Mouse (Mus musculus): ENCODE measurements around the gene Tigar. TPM values are rescaled to one million over a fixed set of nuclear protein-coding genes. Genes with fewer than 3 reads are reported as not detected.
A peak's percentile ranks its signal among the peaks of the same experiment; 100 is the strongest.

The Tigar gene
- polyA plus RNA-seq, 1 experiment from 2014 or later = 6.1 TPM

DNA sequence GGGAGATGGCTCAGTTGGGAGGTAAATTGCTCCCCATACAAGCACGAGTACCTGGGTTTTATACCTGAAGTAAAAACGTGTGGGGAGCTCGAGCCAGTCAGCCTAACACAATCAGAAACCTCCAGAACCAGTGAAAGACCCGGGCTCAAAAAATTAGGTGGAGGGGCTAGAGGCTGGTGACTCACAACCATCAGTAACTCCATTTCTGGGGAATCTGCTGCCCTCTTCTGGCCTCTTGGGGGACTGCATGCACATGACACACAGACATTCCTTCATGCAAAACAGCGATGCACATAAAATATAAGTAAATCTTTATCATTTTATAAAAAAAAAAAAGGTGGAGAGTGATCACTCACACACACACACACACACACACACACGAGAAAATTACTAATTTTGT, 4.2 kb downstream of the Tigar start:
- H3K4me2 ChIP-seq = no peak overlapping the region
- H3K27ac ChIP-seq (replicated peaks) = no peak overlapping the region
- H3K9me3 ChIP-seq = no peaks in the 10 kb centered on the region
- peaks cover 6% of the 10 kb centered on the region for H3K36me3 ChIP-seq
- no peak overlapping the region for H3K9ac ChIP-seq
- no peak overlapping the region for H3K4me3 ChIP-seq
- H3K4me1 ChIP-seq (replicated peaks) = peaks cover 10% of the 10 kb centered on the region
- no peaks in the 10 kb centered on the region for H3K27me3 ChIP-seq
- no peak for ATAC-seq (ENCODE audit: low FRiP score, low read depth)
- WGBS = 73% methylated on average over 6 of the region's 6 CpGs

DNA sequence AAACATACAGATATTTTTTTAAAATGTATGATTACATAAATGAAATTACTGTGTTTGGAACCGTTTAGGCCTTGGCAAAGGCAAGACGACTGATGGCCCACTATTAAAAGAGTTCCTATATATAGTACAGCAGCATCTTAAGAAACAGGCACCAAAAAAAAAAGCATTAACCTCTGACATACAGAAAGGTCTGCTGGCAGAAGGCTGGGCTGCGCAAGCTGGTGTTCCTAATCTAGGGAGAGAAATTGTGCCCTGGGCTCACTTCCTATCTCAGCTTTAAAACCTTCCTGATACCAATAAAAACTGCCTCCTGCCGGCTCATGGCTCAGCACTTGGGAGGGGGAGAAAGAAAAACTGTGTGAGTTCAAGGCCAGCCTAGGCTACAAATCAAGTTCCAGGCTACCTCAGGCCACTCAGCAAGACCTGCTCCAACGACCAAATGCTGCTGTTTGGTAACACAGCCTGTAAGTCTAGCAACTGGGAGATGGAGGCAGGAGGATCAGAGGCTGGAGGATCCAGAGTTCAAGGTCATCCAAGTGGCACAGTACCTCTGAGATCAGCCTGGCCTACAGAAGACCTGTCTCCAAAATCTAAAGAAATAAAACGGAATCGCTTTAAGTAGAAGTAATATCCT, 4.8 kb downstream of the Tigar start:
- no peak for ATAC-seq (ENCODE audit: low FRiP score, low read depth)
- H3K4me2 ChIP-seq = no peak overlapping the region
- H3K4me1 ChIP-seq (replicated peaks) = peaks cover 10% of the 10 kb centered on the region
- H3K27me3 ChIP-seq = no peaks in the 10 kb centered on the region
- H3K4me3 ChIP-seq = no peak overlapping the region
- no peak overlapping the region for H3K27ac ChIP-seq (replicated peaks)
- WGBS = 92% methylated on average over 7 of the region's 7 CpGs
- H3K9me3 ChIP-seq = no peaks in the 10 kb centered on the region
- H3K9ac ChIP-seq = no peak overlapping the region
- peaks cover 6% of the 10 kb centered on the region for H3K36me3 ChIP-seq

DNA sequence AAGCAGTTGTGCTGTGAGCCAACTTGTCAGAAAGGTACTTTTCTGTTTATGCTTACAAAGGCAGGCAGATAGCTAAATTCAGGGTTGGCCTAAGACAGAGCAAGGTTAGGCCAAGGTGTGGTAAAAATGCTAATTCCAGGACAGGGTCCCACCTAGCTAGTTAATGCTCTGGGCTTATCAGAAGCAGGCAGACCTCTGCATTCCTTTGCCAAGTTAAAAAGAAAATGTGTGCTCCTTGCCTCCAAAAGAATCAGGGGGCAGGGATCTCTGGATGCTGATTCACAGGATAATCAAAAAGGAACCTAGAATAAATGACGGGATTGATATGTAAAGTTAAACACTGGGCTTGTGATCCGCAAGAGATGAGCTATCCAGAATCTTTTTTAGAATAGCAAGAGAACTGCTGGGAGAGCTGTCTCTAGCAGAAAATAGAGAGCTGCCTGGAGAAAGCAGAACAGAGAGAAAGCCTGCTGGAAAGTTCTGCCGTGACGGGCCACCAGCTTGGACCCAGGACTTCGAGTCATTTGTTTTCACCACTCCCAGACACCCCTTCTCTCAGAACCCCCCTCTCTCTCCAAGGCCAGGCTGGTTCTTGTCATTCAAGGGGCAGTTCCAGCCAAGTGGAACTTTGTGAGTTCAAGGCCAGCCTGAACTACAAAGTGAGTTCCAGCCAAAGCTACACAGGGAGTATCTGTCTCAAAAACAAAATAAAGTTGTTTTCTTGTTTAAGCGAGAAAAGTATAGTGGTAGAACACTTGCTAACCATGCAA, 5.7 kb downstream of the Tigar start:
- Histone ChIP-seq H3K9ac (no peak overlapping the region), H3K9me3 (no peaks in the 10 kb centered on the region), H3K4me2 (no peak overlapping the region), H3K36me3 (peaks cover 6% of the 10 kb centered on the region), H3K4me1 (replicated peaks) (peaks cover 6% of the 10 kb centered on the region), H3K4me3 (no peak overlapping the region), H3K27me3 (no peaks in the 10 kb centered on the region), H3K27ac (replicated peaks) (no peak overlapping the region)
- ATAC-seq (ENCODE audit: low FRiP score, low read depth) = no peak
- WGBS = 93% methylated on average over 6 of the region's 6 CpGs

DNA sequence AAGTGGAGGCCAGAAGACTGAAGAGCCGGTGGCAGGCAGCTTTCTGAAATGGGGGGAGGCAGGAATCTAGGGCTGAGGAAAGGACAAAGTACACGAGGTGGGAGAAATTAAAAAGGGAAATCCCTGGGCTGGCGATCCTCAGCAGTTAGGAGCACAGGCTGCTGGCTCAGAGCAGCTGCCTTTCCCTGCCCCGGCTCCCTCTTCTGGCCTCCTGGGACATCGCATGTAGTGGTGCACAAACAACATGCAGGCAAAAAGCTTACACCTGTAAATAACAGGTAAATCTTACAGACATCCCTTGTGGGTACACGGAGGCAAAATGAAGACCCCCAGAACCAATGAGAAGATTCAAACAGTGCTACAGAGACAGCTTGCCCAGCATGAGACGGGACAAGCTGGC, 14.8 kb downstream of the Tigar start:
- Histone ChIP-seq H3K9me3 (no peaks in the 10 kb centered on the region), H3K36me3 (peaks cover 23% of the 10 kb centered on the region), H3K27ac (replicated peaks) (no peak overlapping the region), H3K27me3 (no peaks in the 10 kb centered on the region), H3K4me2 (no peak overlapping the region), H3K4me1 (replicated peaks) (no peaks in the 10 kb centered on the region), H3K9ac (no peak overlapping the region), H3K4me3 (no peak overlapping the region)
- WGBS = 68% methylated on average over 7 of the region's 7 CpGs
- ATAC-seq (ENCODE audit: low FRiP score, low read depth) = no peak

DNA sequence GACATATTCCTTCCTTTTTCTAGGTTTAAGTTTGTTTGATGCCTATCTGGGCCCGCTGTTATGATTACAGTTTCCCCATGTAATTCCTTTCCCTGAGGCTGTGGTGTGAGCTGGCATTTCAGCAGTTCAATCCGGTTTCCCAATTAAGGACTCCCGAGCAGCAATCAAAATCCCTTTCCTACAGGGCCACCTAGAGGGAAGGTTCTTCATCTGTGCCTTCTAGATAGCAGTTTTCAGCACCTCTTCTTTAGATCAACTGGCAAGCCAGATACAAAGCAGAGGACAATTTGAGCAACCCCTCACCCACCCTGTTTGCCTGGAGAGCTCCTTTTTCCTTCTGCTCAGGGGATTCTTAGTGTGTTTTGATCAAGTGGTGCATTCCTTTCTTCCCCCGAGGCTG, 22.6 kb downstream of the Tigar start:
- Histone ChIP-seq H3K27me3 (peaks cover 2% of the 10 kb centered on the region; the same call in 1 of the 2 replicates), H3K4me3 (no peak overlapping the region), H3K4me2 (no peak overlapping the region), H3K9me3 (no peaks in the 10 kb centered on the region), H3K4me1 (replicated peaks) (no peaks in the 10 kb centered on the region), H3K9ac (no peak overlapping the region), H3K36me3 (peaks cover 25% of the 10 kb centered on the region), H3K27ac (replicated peaks) (no peak overlapping the region)
- no peak for ATAC-seq (ENCODE audit: low FRiP score, low read depth)
- WGBS = 70% methylated on average over 4 of the region's 4 CpGs

DNA sequence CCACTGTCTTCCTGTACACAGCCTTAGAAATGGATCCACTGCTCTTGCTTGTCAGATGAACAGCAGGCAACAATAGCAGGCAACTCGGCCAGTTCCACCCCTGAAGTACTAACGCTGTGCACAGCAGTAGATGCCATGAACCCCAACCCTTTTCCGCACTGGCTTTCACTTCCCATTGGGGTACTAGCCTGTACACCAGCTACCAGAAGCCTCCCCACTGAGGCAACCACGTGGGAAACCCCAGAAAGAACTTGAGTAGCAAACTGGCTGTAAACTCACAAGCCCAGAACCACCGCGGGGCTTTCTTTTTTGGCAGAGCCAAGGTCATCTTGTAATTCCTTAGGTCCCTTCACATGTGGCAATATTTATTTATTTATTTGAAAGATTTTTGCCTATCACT, 27.5 kb downstream of the Tigar start:
- peaks cover 5% of the 10 kb centered on the region; the same call in 1 of the 2 replicates for H3K27me3 ChIP-seq
- H3K27ac ChIP-seq (replicated peaks) = no peak overlapping the region
- 73% methylated on average over 6 of the region's 6 CpGs for WGBS
- H3K4me3 ChIP-seq = no peak overlapping the region
- peaks cover 5% of the 10 kb centered on the region for H3K4me1 ChIP-seq (replicated peaks)
- H3K9me3 ChIP-seq = no peaks in the 10 kb centered on the region
- no peak overlapping the region for H3K9ac ChIP-seq
- H3K4me2 ChIP-seq = no peak overlapping the region
- ATAC-seq (ENCODE audit: low FRiP score, low read depth) = no peak
- H3K36me3 ChIP-seq = no peaks in the 10 kb centered on the region

DNA sequence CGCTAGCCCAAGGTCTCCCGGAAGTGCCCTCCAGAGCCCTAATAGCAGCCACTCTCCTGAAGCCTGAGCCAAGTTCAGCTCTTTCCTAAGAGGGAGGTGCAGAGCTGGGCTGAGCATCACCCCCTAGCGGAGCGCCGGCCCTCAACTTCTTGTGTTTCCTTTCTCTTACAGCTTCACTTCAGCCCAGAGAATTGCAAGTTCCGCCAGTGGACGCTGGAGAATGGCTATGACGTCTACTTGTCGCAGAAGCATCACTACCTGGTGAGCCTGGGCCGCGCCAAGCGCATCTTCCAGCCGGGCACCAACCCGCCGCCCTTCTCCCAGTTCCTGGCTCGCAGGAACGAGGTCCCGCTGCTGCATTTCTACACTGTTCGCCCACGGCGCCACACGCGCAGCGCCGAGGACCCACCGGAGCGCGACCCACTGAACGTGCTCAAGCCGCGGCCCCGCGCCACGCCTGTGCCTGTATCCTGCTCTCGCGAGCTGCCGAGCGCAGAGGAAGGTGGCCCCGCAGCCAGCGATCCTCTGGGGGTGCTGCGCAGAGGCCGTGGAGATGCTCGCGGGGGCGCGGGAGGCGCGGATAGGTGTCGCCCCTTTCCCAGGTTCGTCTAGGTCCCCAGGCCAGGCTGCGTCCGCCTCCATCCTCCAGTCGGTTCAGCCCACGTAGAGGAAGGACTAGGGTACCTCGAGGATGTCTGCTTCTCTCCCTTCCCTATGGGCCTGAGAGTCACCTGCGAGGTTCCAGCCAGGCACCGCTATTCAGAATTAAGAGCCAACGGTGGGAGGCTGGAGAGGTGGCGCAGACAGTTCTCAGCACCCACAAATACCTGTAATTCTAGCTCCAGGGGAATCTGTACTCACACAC, 29.3 kb downstream of the Tigar start:
- no peaks in the 10 kb centered on the region for H3K9me3 ChIP-seq
- peak overlapping the region; percentile 92 for H3K27ac ChIP-seq (replicated peaks)
- peaks cover 5% of the 10 kb centered on the region for H3K4me1 ChIP-seq (replicated peaks)
- peak; percentile 95 for ATAC-seq (ENCODE audit: low FRiP score, low read depth)
- H3K9ac ChIP-seq = peak overlapping the region; percentile 70
- 1% methylated on average over 59 of the region's 59 CpGs for WGBS
- peaks cover 5% of the 10 kb centered on the region; the same call in 1 of the 2 replicates for H3K27me3 ChIP-seq
- no peaks in the 10 kb centered on the region for H3K36me3 ChIP-seq
- H3K4me3 ChIP-seq = peak overlapping the region; percentile 64
- H3K4me2 ChIP-seq = peak overlapping the region; percentile 93

DNA sequence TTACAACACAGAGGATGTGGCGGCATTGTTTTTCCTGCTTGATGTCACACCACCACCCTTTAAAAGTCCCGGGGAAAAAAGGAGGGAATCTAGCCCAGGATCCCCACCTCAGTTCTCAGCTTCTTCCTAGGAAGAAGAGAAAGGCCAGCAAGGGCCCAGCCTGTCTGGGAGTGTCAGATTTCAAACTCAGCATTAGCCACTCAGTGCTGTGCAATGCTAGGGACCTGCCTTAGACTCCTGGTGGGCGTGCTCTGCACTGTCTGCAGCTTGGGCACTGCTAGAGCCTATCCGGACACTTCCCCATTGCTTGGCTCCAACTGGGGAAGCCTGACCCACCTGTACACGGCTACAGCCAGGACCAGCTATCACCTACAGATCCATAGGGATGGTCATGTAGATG, 36.5 kb downstream of the Tigar start, which contains the start of gene Fgf23:
Gene Fgf23, plus strand, starts transcription at position 86 of the 400 bp plus-strand sequence.
- Histone ChIP-seq H3K27me3 (no peaks in the 10 kb centered on the region), H3K4me2 (no peak within 1 kb of the TSS), H3K9ac (no peak within 1 kb of the TSS), H3K36me3 (no peaks in the 10 kb centered on the region), H3K4me3 (no peak within 1 kb of the TSS), H3K9me3 (no peaks in the 10 kb centered on the region), H3K4me1 (replicated peaks) (no peaks in the 10 kb centered on the region), H3K27ac (replicated peaks) (no peak within 1 kb of the TSS)
- WGBS = 14% methylated on average over 5 of the region's 5 CpGs
- no peak for ATAC-seq (ENCODE audit: low FRiP score, low read depth)

DNA sequence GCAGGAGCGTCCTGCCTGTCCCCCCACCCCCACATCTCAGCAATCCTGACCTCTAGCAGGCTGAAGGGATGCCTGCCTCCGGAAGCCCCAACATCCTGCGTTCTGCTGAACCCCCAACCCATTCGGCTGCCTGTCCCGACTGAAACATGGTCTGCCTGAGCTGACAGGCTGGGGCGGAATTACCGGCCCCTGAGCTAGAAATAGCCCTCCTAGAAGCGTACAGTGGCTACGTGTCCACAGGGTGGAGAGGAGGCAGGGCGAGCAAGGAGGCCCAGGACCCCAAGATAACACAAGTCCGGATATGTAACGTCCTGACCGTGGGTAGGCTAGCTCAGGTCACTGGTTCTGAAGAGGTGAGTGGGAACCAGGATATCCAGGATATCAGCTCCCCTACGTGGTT, 44.5 kb downstream of the Tigar start:
- Histone ChIP-seq H3K4me1 (replicated peaks) (peaks cover 5% of the 10 kb centered on the region; the same call in 1 of the 2 replicates), H3K4me2 (peak overlapping the region; percentile 37), H3K4me3 (no peak overlapping the region), H3K9ac (no peak overlapping the region), H3K27me3 (no peaks in the 10 kb centered on the region), H3K36me3 (no peaks in the 10 kb centered on the region), H3K9me3 (no peaks in the 10 kb centered on the region), H3K27ac (replicated peaks) (no peak overlapping the region)
- ATAC-seq (ENCODE audit: low FRiP score, low read depth) = 0 out of 2 replicates have a peak, but pooled peaks have one; percentile 11
- 8% methylated on average over 14 of the region's 14 CpGs for WGBS

DNA sequence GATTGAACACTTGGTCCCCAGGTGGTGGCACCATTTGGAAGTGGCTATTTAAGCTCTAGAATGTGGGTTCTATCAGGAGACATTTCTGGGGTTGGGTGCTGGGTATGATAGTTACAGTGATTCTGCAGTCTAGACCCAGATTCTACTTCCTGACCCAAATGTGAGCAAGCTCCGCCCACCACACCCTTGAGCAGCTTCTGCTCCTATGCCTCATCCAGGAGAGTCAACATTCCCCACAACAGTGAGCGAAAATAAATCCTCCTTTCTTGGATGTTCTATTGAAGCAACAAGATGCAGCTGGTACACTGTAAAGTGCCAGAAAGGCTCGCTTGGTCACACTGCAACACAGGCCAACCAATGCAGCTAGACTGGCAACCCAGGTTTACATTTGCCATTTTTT, 45.4 kb downstream of the Tigar start:
- Histone ChIP-seq H3K4me3 (no peak overlapping the region), H3K9ac (no peak overlapping the region), H3K4me1 (replicated peaks) (peaks cover 5% of the 10 kb centered on the region; the same call in 1 of the 2 replicates), H3K4me2 (no peak overlapping the region), H3K36me3 (no peaks in the 10 kb centered on the region), H3K9me3 (no peaks in the 10 kb centered on the region), H3K27me3 (no peaks in the 10 kb centered on the region), H3K27ac (replicated peaks) (no peak overlapping the region)
- no peak for ATAC-seq (ENCODE audit: low FRiP score, low read depth)
- WGBS = 81% methylated on average over 3 of the region's 3 CpGs

DNA sequence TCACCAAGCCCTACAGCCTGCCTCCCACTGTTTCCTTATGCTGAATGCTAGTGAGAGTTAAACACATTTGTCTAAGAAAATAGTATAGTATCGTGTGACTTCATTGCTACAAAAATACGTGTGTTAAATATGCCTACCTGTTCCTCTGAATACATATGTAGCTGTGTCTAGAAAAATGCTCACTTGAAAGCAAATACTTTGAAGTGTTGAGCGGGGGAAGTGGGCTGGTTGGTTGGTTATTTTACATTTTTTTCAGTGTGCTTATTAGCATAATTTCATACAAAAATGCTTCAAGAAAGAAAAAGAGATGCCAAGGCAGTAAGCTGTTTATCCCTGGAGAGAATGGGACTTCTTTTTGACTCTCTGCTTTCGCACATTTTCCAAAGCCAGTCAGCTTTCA, 49.4 kb downstream of the Tigar start:
- Histone ChIP-seq H3K9ac (no peak overlapping the region), H3K9me3 (no peaks in the 10 kb centered on the region), H3K27me3 (no peaks in the 10 kb centered on the region), H3K27ac (replicated peaks) (no peak overlapping the region), H3K4me3 (no peak overlapping the region), H3K4me1 (replicated peaks) (peaks cover 4% of the 10 kb centered on the region; the same call in 1 of the 2 replicates), H3K4me2 (no peak overlapping the region), H3K36me3 (no peaks in the 10 kb centered on the region)
- no peak for ATAC-seq (ENCODE audit: low FRiP score, low read depth)
- WGBS = 80% methylated on average over 4 of the region's 4 CpGs
